Mouse (Mus musculus) urinary bladder, adult 2 months (tissue): ENCODE results near the gene Zic3. TPM values are rescaled to one million over a fixed set of nuclear protein-coding genes. Genes with fewer than 3 reads are reported as not detected.

ENCODE experiments used
- DNase-seq: peaks from one replicate; pipeline ENCODE4 v3.0.0; 2022; ENCODE audit warnings: low spot score
- polyA plus RNA-seq: library from polyadenylated mRNA; depleted of rRNA; stranded (reverse); fragments of >200 nt; gene quantifications from 2 replicates; pipeline ENCODE4 v1.2.3, GENCODE M21; 2012; rRNA removed

Gene Zic3
- not detected in 2 replicates for polyA plus RNA-seq

GRCm38 (mm10) chrX:58022400-58022799 is at the start of gene Zic3:
Zic3 (plus strand) TSS chrX:58022700.
- DNase-seq: no peak

- DNase-seq: no peak
Observed at GRCm38 (mm10) chrX:57982351-57982750, 40.1 kb upstream of the Zic3 start.

GRCm38 (mm10) chrX:57987455-57988109 is 34.9 kb upstream of the Zic3 start:
- DNase-seq: no peak

GRCm38 (mm10) chrX:58013391-58013790 is 9.1 kb upstream of the Zic3 start:
- DNase-seq: no peak

- no peak for DNase-seq
Observed at GRCm38 (mm10) chrX:58014093-58014492, 8.4 kb upstream of the Zic3 start.

DNA sequence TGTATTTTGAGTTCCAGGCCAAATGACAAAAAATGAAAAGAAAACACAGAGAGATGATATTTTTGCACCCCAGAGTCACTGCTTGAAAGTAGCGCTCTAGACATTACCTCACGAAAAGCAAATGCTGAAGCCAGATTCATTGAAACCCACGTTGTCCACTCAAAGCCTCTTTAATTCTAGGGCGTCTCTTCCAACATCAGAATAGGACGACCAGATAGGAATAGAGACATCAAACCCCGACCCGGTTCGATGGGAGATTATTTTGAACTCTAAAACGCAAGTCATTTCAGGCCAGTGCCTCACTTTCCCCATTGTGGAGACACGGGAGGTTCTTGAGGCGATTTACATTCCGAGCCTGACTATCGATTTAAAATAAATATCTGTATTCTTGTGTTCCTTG is 7.7 kb upstream of the Zic3 start:
- no peak for DNase-seq

GRCm38 (mm10) chrX:58015336-58015945 is 7.1 kb upstream of the Zic3 start:
- DNase-seq: no peak

DNA sequence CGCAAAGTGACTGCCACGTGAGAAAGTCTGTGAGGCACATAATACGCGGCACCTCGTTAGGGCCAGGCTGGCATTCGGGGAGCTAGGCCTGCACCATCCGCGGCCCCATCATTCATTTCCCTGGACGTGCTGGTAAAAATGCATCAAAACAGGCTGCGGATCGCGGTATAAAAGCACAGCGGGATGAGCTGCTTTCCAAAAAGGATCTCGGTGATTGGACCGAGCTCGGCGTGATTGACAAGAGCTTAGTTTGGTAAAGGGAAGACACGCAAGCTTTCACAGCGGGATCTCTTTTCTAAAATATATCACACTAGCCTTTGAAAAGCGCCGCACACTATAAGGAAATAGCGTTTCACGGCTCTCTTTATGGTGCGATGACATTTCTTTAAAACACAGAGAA is 3.8 kb upstream of the Zic3 start:
- DNase-seq: no peak

DNA sequence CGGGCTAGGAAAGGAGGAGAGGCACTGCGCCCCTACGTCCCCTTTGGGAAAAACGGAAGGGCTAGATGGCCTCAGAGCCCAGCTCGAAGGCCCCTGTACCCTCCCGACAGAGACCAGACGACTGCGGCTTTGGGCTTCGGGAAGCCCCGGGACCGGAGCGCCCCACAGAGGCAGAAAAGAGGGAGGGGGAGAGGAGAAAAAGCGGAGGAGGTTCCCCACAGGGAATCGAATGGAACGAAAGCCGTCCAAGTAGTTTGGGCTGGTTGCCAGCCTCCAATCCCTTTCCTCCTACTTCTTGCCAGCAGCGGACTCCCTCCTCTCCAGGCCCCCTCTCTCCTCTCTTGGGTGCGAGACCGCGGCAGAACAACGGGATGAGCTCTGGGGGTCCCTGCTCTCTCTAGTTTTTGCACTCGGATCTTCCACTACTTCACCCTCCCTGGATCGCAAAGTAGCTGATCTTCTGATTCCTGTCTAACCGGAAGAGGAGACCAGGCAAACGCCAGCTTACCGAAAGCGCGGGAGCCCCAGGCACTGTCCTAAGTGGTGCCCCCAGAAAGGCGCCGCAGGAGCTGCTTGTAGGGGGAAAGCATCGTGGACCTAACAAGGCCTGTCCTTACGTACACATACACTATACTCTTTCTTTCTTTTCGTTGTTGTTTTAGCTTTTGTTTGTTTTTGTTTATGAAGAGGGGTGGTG is 3.1 kb upstream of the Zic3 start:
- no peak for DNase-seq

DNA sequence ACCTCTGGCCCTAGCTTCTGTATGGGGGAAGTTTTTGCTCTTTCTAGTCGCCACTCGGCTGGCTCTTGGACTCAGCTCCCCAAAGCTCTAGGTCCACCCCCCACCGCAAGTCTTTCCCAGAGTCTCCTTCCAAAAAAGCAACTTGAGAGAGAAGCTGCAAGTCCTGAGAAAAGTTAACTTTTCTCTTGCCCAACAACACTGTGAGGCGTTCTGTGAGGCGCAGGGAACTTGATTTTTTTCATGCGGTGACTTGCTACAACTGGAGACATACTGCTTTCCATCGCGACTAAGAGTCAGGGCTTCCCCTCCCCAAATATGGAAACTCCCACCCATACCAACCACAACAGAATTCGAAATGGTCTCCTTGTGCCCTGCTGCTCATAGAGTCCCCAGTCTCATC is 5.1 kb downstream of the Zic3 start:
- DNase-seq: no peak

DNA sequence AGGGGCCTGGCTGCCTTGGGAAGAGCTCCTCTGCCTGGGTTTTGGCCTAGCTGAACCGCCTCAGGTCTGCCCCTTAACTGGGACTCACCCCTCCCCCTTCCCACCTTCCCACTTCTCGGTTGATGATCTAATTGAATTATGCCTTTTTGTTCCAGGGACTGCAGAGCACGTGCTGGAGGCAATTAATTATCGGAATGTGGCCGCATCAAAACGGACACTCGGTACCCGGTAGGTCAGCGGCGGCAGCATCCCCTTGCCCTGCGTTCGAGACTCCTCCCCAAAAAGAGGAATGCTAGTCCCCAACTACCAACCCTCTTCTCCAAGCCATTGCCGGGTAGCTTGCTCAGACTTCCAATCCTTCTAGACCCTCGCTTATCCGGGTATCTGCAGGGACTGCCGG is 5.6 kb downstream of the Zic3 start:
- no peak for DNase-seq

- DNase-seq: no peak
Observed at GRCm38 (mm10) chrX:58028858-58029257, 6.4 kb downstream of the Zic3 start.

DNA sequence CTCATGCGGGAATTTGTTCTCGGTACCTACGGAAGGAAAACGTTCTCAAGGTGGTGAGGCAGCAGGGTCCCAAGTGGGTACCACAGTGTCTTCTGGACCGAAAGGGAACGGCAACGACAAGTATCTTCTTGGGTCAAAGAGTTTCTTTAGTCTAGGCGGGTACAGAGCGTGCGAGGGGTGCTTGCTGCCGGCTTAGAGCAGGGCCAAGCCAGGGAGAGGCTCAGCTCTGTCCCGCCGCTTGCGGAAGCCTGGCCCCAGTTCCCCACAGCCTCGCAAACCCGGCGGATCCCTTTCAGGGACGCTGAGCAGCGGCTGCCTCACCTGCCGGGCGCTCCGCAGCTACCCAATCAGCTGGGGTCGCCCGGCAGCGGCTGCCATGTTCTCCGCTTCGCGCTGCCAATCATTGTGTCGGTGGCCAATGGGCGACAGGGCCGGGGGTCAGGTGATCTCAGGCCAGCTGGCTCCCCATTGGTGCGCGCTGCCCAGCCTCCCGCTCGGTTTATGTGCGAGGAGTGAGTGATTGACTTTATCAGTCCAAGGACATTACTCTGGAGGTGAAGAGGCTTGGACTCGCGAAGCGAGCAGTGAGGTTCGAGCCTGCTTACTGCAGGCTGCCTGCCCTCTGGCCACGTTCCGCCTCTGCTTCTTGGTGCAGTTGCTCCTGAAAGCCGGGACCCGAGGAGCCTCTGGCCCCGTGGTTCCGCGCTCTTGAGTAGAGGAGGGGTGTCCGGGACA is 7.8 kb downstream of the Zic3 start:
- no peak for DNase-seq

- no peak for DNase-seq
Observed at GRCm38 (mm10) chrX:58030835-58031670, 8.6 kb downstream of the Zic3 start.

- no peak for DNase-seq
Observed at GRCm38 (mm10) chrX:58031671-58032605, 9.4 kb downstream of the Zic3 start.

GRCm38 (mm10) chrX:58032622-58033021 is 10.1 kb downstream of the Zic3 start:
- DNase-seq: no peak

GRCm38 (mm10) chrX:58033521-58033920 is 11.0 kb downstream of the Zic3 start:
- DNase-seq: no peak

DNA sequence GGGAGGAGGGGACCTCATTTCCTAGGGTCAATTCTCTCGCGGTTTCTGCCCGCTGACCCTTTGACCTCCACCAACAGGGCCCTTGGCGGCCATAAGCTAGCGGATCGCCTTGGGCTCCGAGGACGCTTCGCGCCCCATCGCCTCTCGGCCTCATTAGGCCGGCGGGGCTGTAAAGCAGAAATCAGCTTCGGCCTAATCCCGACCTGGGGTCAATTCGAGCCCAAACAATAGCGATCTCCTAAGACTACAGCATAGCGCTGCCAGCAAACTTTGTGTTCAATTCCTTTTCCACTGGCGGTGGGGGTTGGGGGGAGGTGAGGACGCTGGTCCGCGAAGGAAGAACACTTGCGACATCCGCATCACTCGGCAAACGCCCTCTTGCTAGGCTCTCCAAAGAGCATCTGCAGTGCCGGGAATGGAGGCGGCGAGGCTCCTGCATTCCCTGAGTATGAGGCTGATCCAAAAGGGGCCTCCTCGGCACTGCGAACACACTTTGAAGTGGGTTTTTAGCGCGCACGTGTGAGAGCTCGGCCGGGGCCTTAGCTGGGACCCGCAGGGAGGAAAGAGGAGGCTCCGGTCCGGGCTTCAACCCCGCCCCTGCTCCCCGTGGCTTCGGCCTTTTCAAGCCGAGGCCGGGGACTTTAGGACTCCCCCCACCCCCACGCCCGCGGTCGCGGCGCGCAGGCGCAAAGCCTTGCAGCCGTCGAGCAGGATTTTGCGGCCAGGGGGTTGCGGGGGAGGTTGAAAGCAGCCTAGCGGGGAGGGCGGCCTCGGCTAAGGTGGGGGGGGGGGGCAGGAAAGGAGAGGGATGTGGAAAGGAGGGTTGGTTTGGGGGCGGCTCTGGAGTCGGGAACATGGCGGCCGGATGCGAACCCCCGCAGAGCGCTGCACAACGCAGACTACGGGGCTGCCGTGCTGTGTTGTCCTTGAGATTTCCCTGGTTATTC is 15.8 kb downstream of the Zic3 start:
- no peak for DNase-seq

DNA sequence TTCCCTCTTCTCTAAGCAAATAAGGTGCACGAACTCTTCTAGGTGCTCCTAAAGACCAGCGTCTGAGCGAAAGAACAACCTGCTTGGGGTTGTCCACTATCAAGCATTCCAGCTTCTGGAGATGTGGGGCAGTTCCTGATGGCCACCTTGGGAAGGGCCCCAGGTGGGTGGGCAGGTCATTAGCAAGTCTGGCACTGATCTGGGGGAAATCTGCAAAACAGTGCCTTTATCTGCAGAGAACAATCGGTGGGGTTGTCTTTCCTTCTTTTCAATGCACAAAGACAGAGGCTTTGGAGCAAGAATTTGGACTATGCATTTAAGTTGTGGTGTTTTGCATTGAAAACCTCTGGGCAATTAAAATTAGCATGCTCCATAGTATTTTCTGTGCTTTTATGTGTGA is 17.2 kb downstream of the Zic3 start:
- no peak for DNase-seq
